Mouse (Mus musculus): ENCODE results near the gene Gm5150.
"Not testable (repeated sequence)": the region's sequence is repeated elsewhere in the genome, so short reads cannot be mapped to it uniquely, and the experiment has no call there.

The Gm5150 gene

DNA sequence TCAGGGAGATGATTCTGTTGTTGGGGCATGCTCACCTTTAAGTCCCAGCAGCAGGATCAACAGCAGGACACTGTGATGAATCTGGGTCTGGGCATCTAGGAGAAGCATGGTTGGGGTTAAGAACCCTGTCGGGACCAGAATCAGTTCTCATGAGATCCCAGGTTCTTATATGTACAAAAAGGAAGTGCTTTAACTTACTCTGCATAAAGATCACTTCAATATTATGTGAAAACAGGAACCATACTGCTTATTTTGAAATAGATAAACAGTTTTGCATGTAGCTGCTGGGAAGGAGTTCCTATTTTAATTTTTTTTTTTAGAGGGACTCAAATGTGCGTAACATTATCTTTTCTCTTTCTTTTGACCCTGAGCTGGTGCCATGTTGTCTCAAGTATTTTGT lies at the start of gene Gm5150:
TSS of gene Gm5150 (minus strand) at position 223 of the 400 bp plus-strand sequence.
- no peak for DNase-seq

DNA sequence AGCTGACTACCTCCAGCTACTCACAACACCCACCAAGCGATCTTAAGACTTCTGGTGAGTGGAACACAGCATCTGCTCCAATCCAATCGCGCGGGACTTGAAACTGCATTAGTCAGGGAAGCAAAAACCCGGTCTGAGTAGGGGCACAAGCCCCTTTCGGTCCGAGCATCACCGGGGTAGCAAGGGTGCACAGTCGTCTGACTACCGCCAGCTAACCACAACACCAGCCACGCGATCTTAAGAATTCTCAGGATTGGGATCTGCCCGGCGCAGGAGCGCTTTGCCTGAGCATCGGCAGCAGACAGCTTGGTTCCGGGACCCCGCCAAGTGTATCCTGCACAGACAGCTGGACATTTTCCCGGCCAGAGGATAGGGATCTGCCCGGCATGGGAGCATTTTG lies 45.5 kb upstream of the Gm5150 start:
- DNase-seq = not testable (repeated sequence)

DNA sequence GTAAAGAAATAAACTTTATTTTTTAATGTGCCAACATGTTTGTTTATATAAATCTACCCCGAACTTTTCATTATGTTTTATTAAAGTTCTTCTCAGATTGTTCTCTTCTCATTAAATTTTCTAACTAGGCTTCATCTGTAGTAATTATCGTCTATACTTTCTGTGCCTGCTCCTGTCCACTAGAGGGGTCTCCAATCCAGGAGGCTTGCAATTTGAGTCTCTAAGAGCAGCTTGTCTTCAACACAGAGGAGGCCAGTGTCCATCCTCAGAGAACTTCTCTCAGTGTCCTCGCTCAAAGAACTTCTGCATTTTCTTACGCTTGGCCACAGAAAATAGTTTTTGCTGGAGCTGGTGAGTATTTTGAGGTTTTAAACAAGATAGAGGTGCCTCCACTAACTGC lies 41.1 kb upstream of the Gm5150 start:
- no peak for DNase-seq

DNA sequence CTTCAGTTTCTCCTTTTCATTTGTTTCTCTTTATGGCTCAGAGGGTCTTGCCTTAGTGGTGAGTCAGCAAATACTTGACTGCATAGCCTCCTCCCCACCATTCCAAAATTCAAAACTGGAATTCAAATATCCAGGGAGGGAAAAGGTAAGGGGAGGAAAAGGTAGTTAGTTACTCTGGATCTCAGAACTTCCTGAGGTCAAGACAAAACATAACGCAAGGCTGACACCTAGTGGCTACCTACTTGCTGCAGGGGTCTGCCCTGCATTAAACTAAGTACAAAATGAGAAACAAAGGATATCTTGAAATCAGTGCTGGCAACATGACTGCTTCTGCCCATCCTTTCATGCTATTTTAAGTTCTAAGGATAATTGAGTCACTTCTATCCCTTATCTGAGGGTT lies 37.1 kb upstream of the Gm5150 start:
- DNase-seq = peak; percentile 49 to 80

DNA sequence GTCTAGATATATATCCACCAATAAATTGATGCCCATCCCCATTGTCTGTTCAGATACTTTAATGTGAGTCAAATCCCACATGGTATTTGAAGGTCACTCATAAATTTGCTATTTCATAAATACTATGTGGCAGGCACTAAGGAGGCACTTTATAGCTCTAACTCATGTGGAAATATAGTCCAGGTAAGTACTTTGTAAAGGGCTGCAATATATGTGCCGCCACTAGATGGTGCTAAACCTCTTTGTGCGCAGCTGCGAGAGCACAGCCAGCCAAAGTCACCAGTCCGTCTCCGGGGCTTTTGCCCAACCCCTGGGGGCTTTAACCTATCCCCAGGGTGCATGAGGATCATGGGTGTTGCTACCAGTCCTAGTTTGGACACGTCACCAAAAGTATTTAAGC lies 18.8 kb upstream of the Gm5150 start:
- DNase-seq = peak; percentile 63 to 81

DNA sequence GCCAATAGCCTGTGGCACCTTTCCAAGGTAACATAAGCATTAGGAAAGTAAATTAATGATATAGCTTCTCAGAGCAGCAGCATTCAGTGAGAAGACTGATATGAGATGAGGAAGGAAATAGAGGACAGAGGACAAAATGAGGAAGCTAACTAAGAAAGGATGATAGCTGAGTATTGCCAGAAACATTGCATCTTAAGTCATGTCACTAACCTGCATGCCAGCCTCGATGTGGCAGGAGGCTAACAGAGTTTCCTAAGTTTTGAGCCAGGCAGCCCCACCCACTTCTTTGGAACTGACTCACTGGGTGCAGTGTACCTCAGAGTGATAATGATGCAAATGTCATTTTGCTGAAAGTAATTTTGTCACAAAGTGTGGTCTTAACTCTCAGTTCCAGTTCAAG lies 16.0 kb upstream of the Gm5150 start:
- DNase-seq = no peak

DNA sequence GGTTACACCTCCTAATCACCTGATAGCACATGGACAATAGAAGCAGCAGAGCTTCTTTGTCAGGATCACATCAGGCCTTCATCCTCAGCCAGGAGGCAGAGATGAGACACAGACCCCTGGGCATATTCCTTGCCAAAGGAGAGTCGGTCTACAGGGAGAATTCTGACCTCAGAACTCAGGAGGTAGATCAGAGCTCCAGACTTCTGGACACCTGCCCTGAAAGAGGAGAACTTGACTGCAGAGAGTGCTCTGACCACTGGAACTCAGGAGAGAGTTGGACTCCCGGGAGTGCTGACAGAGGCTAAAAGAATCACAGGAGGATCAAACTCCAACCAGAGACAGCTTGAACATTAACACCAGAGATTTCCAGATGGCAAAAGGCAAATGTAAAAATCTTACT lies 8.2 kb upstream of the Gm5150 start:
- peak; percentile 64 to 82 for DNase-seq

DNA sequence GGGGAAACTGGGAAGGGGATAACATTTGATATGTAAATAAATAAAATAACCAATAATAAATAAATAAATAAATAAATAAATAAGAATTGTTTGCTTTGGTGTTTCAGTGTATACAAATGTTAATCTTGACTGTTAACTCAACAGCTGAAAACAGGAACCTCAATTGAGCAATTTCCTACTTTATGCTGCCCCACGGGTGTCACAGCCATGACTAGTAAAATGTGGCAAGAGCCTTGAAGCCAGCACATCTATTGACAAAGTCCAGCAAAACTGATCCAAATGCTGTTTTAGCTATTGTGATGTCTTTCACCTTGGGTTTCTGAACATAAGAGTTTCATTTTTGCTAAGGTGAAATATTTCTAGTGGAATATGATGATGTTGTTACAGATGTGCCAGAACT lies 1.6 kb upstream of the Gm5150 start:
- no peak for DNase-seq

DNA sequence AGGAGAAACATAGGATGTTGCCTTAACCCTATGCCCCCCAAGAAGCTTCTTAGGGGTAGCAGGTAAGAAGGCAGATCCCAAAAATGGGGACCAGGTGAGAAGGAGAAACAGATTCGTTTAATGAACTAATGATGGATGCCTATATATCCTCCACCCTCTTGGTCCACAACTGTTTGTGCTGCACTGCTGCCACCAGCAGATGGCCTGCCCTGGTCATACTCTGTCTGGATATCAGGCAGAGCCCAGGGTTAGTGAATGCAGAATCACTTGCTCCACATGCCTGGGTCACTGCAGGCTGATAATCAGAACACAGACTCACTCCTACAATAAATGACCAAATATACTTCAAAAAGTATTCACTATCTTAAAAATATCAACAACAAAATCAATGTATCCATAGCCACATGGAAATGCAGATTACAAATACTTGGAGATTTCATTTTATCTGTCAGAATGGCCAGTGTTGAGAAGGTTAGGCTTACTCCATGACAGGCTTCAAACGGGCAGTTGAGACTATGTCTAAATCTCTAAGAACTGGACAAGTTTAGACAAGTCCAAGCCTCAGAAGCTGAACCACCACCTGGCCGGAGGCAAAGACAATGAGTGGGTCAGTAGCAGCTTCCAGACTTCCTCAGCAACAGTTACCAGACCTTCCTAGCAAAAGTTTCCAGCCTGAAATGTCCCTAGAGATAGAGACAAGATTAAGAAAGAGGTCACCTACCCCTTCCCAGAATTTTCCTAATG lies 2.2 kb downstream of the Gm5150 start:
- peak; percentile 7 to 40 for DNase-seq

DNA sequence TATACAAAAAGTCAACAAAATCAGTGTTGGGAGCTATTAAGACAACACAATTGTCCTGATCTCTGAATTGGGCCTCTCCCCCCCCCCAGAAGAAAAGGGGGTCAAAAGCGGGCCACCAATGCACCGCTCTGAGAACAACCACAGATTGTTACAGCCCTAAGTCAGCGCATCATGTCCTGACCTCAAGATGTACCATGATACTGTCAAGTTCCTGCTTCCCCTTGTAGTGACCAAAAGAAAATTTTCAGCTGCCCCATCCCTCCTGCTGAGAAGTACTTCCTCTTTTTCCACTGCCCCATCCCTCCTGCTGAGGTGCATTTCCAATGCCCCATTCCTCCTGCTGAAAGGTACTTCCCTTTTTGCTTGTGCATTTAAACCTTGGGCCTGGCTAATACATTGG lies 6.8 kb downstream of the Gm5150 start:
- DNase-seq = not testable (repeated sequence)

DNA sequence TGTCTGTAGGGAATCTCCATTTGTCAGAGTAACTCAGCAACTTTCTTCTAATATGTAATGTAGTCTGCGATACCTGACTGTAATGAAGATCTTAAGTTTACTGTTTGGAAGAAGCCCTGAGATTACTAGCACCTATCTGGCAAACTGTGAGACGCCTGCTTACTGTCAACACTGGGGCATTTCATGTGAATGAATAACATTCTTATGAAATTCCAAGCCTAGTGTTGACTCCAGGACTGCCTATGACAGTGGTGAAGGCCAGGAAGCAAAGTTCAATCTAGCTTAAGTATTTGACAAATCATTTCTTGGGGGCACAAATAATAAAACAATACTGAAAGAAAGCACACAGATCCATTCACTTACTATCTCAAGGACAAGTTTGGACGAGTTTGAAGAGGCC lies 24.0 kb downstream of the Gm5150 start:
- DNase-seq = peak in 1 of 2 experiments; percentile 0

DNA sequence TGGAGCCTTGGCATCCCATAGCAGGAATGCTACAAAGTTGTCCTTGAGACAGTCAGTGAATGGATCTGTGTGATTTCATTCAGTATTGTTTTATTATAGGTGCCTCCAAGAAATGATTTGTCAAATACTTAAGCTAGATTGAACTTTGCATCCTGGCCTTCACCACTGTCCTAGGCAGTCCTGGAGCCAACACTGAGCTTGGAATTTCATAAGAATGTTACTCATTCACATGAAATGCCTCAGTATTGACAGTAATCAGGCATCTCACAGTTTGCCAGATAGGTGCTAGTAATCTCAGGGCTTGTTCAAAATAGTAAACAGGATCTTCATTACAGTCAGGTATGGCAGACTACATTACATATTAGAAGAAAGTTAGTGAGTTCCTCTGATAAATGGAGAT lies 49.3 kb downstream of the Gm5150 start:
- DNase-seq = peak; percentile 13 to 16

All from kidney, postnatal 36 days (tissue).